Mouse (Mus musculus) heart, adult 11 months (tissue): ENCODE results near the gene Jakmip3.
A peak's percentile ranks its signal among the peaks of the same experiment; 100 is the strongest.

Experiments
- DNase-seq: peaks from one replicate; pipeline ENCODE4 v3.0.0; 2022

The Jakmip3 gene

GRCm38 (mm10) chr7:138948309-138948708, 7.8 kb downstream of the Jakmip3 start:
- no peak for DNase-seq

GRCm38 (mm10) chr7:138955787-138956186, 15.3 kb downstream of the Jakmip3 start:
- no peak for DNase-seq

- no peak for DNase-seq
Measured at GRCm38 (mm10) chr7:138957106-138957505, 16.6 kb downstream of the Jakmip3 start.

DNA sequence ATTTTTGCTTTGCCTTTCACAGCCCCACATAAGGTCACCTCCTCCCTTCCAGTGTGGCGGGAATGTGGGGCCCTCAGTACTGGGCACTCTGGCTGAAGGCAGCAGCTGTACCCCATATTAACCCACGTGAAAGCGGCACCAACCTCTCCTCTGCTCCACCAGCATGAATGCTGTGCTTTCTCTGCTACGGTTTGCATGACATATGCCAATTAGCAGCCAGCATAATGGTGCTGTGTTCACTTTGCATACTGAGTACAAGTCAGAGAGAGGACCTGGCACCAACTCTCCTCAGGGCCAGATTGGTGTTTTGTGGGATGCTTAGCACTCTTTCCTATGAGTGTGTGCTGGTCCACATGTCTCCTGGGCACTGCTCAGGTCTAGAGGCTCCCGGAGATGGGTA, 19.2 kb downstream of the Jakmip3 start:
- DNase-seq, result no peak

- DNase-seq, result no peak
Measured at GRCm38 (mm10) chr7:138963756-138964155, 23.2 kb downstream of the Jakmip3 start.

GRCm38 (mm10) chr7:138968010-138968620, 27.6 kb downstream of the Jakmip3 start:
- no peak for DNase-seq

- no peak for DNase-seq
Measured at GRCm38 (mm10) chr7:138977510-138977909, 37.0 kb downstream of the Jakmip3 start.

DNA sequence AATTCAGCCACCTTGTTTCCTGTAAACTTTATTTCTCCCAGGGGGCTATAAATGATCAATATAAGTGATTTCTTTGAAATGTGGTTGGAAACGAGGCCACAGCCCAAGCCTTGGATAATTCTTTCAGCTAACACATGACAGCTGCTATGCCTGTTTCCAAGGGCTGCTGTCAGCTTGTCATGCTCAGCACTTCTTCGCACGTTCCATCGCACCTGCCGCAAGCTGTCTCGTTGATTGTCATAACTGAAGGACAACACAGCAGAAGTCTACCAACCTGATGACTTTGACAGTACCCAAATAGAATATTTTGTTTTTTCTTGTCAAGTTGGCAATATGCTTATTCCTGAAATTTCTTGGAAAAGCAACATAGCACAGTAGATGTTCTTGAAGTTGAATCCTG, 44.0 kb downstream of the Jakmip3 start:
- peak; percentile 79 for DNase-seq

DNA sequence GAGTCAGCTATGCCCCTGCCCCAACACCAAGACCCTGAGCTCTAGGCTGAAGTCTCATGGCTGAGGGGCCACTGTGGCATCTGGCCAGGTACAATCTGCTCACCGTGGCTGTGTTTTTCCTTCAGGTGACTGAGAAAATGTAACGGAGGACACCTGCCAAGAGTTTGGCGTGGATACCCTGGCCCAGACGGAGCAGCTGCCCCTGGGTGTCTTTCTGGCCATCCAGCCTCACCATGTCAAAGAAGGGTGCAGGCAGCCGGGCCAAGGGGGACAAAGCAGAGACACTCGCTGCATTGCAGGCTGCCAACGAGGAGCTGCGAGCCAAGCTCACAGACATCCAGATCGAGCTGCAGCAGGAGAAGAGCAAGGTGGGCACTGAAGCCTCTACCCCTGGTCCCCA, 48.6 kb downstream of the Jakmip3 start:
- peak; percentile 84 for DNase-seq

DNA sequence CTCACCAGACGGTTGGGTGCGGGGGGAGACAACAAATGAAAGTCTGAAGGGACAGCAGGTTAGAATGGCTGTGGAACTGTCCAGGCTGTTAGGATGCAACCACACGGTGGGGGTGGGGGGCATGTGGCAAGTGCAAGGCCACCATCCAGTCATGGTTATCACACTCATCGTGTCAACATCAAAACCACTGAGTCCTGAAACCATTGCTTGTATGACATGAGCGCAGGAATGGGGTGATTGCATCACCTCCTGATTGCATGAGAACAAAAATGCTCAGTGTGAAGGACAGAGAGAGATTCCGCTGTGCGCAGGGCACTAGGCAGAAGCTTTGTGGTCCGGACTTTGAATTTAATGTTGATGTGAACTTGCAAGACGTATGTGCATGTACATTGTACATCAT, 62.2 kb downstream of the Jakmip3 start:
- no peak for DNase-seq

- DNase-seq, result no peak
Measured at GRCm38 (mm10) chr7:139003250-139003649, 62.7 kb downstream of the Jakmip3 start.

DNA sequence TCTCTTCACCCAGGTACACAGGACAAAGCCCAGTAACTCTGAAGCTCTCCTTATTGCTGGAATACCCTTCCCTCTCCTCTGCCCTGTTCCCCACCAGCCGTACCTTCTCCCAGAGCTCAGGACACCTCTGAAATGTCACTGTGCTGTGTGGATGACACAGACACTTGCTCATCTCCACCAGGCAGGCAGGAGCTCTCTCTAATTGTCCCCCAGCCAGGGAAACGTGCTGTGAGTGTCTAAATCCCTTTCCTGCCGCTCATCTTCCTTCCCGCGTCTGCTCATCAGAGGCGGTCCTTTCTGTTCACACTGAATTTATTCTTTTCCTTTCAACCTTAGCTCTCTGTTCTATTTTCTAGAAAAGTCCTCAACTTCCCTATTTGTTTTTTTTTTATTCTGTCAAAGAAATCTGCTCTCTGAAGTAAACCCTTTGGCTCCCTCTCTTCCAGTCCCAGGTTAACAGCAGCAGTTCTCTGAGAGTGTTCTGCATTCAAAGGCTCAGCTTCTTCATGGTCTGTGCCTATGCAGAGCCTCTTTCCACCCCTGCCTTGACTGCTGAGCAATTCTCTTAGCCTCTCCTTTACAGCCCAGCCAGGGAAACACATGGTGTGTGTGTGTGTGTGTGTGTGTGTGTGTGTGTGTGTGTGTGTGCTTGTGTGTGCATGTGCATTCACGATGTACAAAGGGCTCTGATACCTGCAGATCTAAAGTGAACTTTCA, 69.4 kb downstream of the Jakmip3 start:
- peak; percentile 57 for DNase-seq

DNA sequence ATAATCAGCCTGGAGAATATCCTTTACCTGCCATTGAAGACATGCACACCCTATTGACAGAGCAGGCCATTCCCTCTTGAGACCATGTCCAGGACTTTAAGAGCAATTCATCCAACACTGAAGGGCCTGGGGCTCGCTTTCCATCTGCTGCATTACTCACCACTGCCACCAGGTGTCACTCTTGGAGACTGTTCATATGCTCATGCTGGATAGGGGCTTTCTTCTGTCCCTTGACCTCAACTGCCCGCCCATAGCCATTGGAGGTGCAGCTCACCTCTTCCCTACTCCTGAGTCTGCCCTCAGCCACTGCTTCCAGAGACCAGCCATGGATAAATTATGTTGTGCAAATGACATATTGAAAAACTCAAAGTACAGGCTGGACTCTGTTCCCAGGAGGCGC, 70.5 kb downstream of the Jakmip3 start:
- peak; percentile 90 for DNase-seq

DNA sequence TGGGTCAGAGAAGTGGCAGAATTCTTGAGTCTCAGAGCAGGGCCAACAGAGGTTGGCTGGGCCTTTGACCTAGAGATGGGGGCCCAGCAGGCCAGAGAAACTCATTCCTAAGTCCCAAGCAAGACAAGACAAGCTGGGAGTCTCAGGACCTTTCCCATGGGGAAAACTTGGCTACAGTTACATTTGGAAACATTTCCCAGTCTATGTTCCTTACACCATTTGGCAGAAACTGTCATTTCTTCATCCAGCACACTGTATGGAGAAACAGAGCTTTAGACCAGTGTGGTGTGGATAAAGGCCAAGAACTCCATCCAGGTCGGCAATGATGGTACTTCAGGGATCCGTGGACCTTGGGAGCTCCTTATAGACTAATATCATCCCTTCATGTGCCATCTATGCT, 71.1 kb downstream of the Jakmip3 start:
- DNase-seq, result peak; percentile 64

GRCm38 (mm10) chr7:139012767-139013369, 72.3 kb downstream of the Jakmip3 start:
- DNase-seq, result peak; percentile 75

DNA sequence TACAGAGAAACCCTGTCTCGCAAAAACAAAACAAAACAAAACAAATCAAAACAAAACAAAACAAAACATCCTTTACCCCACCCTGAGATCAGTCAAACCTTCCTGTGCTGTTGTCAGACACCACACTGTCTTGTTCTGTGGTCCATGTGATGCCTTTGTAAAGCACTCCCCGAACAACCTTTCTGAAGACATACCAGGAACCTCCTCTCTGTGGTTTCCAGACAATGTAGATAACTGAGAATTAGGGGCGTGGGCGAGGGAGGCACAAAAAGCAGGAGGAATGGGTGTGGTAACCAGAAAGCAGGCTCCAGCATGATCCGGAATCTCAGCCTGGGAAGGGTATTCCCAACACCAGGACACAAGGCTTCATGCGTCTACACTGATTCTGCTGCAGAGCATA, 74.6 kb downstream of the Jakmip3 start:
- DNase-seq, result no peak

GRCm38 (mm10) chr7:139016288-139016687, 75.8 kb downstream of the Jakmip3 start:
- DNase-seq, result peak; percentile 61

GRCm38 (mm10) chr7:139017249-139017903, 76.8 kb downstream of the Jakmip3 start:
- DNase-seq, result peak; percentile 70

- peak; percentile 87 for DNase-seq
Measured at GRCm38 (mm10) chr7:139020884-139021283, 80.4 kb downstream of the Jakmip3 start.

DNA sequence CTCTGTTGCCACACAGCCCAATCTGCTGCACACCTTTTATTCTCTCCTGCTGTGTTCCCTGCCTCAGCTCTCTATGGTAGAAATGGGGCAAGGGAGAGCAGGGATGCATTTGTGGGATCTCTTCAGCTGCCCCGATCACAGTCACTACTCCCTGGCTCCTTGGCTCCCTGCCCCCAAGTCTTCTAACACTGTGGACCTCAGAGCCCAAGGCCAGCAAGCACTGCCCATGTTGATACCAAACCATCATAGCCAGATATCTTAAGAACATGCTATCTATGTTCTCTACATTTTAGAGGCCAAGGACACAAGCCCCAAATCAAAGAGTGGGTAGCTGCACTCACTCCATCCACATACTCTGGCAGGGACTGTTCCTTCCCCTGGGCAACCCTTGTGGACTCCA, 80.8 kb downstream of the Jakmip3 start:
- DNase-seq, result no peak

DNA sequence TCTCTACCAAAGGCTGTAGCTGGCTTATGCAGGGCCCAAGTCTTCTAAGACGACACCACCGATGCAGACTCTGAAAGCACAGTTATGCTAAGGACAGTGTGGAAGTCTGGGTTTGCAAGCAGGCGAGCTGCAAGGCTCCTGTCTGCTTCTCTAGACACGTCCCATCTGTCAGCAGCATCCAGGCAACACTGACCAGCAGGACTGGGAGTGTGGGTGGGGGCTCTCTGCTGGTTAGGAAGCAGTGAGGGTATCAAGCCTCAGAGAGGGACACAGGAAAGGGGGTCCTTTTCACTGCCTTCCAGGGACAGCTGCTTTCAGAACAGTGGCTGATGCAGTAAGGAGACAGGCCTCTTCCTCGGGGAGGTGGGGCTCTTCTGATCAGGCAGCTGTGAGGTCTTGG, 86.6 kb downstream of the Jakmip3 start:
- peak; percentile 75 for DNase-seq

- peak; percentile 49 for DNase-seq
Measured at GRCm38 (mm10) chr7:139031215-139031614, 90.7 kb downstream of the Jakmip3 start.

DNA sequence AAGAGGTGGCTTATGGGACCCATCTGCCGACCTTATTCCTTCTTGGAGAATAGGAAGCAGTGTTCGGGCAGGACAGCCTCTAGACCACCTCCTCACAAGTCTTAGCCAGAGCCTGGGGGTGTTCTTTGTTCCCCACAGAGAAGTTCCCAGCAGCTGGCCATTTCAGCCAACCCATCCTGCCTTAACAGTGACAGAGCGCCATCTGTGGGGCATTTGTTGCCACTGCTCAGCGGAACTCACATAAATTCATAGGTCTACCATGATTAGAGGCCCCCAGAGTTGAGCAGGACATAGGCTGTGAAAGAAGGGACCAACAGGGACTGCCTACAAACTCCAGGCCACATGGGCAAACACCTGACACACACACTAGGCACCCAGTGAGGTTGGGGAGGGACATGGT, 122.9 kb downstream of the Jakmip3 start:
- DNase-seq, result no peak

DNA sequence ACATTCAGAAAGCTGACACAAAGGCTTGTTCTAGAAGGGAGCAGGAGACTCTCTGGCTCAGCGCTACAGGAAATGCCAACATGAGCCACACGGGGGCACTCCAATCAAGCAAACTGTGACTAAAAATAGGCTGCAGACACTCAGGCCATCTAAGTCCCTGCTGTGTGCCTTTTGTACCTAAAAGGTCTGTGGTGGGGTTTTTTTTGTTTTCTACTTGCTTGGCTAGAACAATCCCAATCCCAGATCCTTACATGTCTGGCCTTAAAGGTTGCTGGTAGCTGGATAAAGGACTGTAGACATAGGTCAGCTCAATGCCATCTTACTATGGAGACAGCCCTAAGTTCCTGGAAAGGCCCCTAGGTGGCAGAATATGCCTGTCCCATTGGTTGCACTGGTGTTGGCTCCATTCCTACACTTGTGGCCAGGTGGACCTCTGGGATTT, 127.7 kb downstream of the Jakmip3 start:
- DNase-seq, result no peak
